Mouse (Mus musculus): ENCODE results near the gene Scaf4. TPM values are rescaled to one million over a fixed set of nuclear protein-coding genes. Genes with fewer than 3 reads are reported as not detected.

Gene Scaf4
- polyA plus RNA-seq, 1 experiment from 2014 or later, result 9.3 TPM

GRCm38 (mm10) chr16:90303988-90304299 is 19.6 kb upstream of the Scaf4 start:
- ATAC-seq, result no peak
- 94% methylated on average over 2 of the region's 2 CpGs for WGBS
- Histone ChIP-seq H3K27me3 (replicated peaks; ENCODE audit: control insufficient read depth, insufficient read depth, low read length) (no peaks in the 10 kb centered on the region), H3K4me1 (replicated peaks; ENCODE audit: control insufficient read depth, insufficient read depth, low read length) (no peaks in the 10 kb centered on the region), H3K27ac (ENCODE audit: low read depth, low read length) (no peak overlapping the region), H3K4me2 (replicated peaks; ENCODE audit: low read depth) (no peak overlapping the region), H3K9ac (ENCODE audit: low read depth, low read length) (no peak overlapping the region), H3K36me3 (ENCODE audit: control insufficient read depth, insufficient read depth) (no peaks in the 10 kb centered on the region), H3K4me3 (ENCODE audit: low read depth, low read length) (no peak overlapping the region), H3K9me3 (ENCODE audit: control insufficient read depth) (no peaks in the 10 kb centered on the region)
- TF ChIP-seq CTCF (IDR thresholded peaks at IDR 0.05; ENCODE audit: low read depth), result no peak

GRCm38 (mm10) chr16:90303286-90303987 is 19.1 kb upstream of the Scaf4 start:
- Histone ChIP-seq H3K9ac (ENCODE audit: low read depth, low read length) (no peak overlapping the region), H3K27ac (ENCODE audit: low read depth, low read length) (no peak overlapping the region), H3K4me2 (replicated peaks; ENCODE audit: low read depth) (no peak overlapping the region), H3K9me3 (ENCODE audit: control insufficient read depth) (no peaks in the 10 kb centered on the region), H3K4me3 (ENCODE audit: low read depth, low read length) (no peak overlapping the region), H3K27me3 (replicated peaks; ENCODE audit: control insufficient read depth, insufficient read depth, low read length) (no peaks in the 10 kb centered on the region), H3K4me1 (replicated peaks; ENCODE audit: control insufficient read depth, insufficient read depth, low read length) (no peaks in the 10 kb centered on the region), H3K36me3 (ENCODE audit: control insufficient read depth, insufficient read depth) (no peaks in the 10 kb centered on the region)
- no peak for ATAC-seq
- no peak for TF ChIP-seq CTCF (IDR thresholded peaks at IDR 0.05; ENCODE audit: low read depth)
- WGBS, result 75% methylated on average over 9 of the region's 9 CpGs

- ATAC-seq, result no peak
- H3K4me3 ChIP-seq (ENCODE audit: low read depth, low read length), result no peak overlapping the region
- H3K27ac ChIP-seq (ENCODE audit: low read depth, low read length), result no peak overlapping the region
Measured at GRCm38 (mm10) chr16:90301706-90302105, 17.4 kb upstream of the Scaf4 start.

GRCm38 (mm10) chr16:90300896-90301295 is 16.6 kb upstream of the Scaf4 start:
- Histone ChIP-seq H3K27me3 (replicated peaks; ENCODE audit: control insufficient read depth, insufficient read depth, low read length) (0 out of 2 replicates have a peak, but pooled peaks cover 6% of the 10 kb centered on the region), H3K27ac (ENCODE audit: low read depth, low read length) (no peak overlapping the region), H3K4me3 (ENCODE audit: low read depth, low read length) (no peak overlapping the region), H3K4me2 (replicated peaks; ENCODE audit: low read depth) (no peak overlapping the region), H3K36me3 (ENCODE audit: control insufficient read depth, insufficient read depth) (no peaks in the 10 kb centered on the region), H3K9ac (ENCODE audit: low read depth, low read length) (no peak overlapping the region), H3K4me1 (replicated peaks; ENCODE audit: control insufficient read depth, insufficient read depth, low read length) (no peaks in the 10 kb centered on the region), H3K9me3 (ENCODE audit: control insufficient read depth) (no peaks in the 10 kb centered on the region)
- ATAC-seq, result no peak
- TF ChIP-seq CTCF (IDR thresholded peaks at IDR 0.05; ENCODE audit: low read depth), result no peak
- whole genome bisulfite sequencing, result 86% methylated on average over 11 of the region's 11 CpGs

More at GRCm38 (mm10) chr16:90301706-90302105, 17.4 kb upstream of the Scaf4 start:
- no peaks in the 10 kb centered on the region for H3K9me3 ChIP-seq (ENCODE audit: control insufficient read depth)
- H3K36me3 ChIP-seq (ENCODE audit: control insufficient read depth, insufficient read depth), result no peaks in the 10 kb centered on the region
- H3K27me3 ChIP-seq (replicated peaks; ENCODE audit: control insufficient read depth, insufficient read depth, low read length), result 0 out of 2 replicates have a peak, but pooled peaks cover 6% of the 10 kb centered on the region
- H3K4me2 ChIP-seq (replicated peaks; ENCODE audit: low read depth), result no peak overlapping the region
- TF ChIP-seq CTCF (IDR thresholded peaks at IDR 0.05; ENCODE audit: low read depth), result no peak
- 72% methylated on average over 10 of the region's 10 CpGs for WGBS
- H3K9ac ChIP-seq (ENCODE audit: low read depth, low read length), result no peak overlapping the region
- H3K4me1 ChIP-seq (replicated peaks; ENCODE audit: control insufficient read depth, insufficient read depth, low read length), result no peaks in the 10 kb centered on the region

GRCm38 (mm10) chr16:90299591-90299990 is 15.3 kb upstream of the Scaf4 start:
- ATAC-seq, result no peak
- Histone ChIP-seq H3K9me3 (ENCODE audit: control insufficient read depth) (no peaks in the 10 kb centered on the region), H3K4me1 (replicated peaks; ENCODE audit: control insufficient read depth, insufficient read depth, low read length) (no peaks in the 10 kb centered on the region), H3K4me3 (ENCODE audit: low read depth, low read length) (no peak overlapping the region), H3K27ac (ENCODE audit: low read depth, low read length) (no peak overlapping the region), H3K4me2 (replicated peaks; ENCODE audit: low read depth) (no peak overlapping the region), H3K36me3 (ENCODE audit: control insufficient read depth, insufficient read depth) (no peaks in the 10 kb centered on the region), H3K9ac (ENCODE audit: low read depth, low read length) (no peak overlapping the region), H3K27me3 (replicated peaks; ENCODE audit: control insufficient read depth, insufficient read depth, low read length) (0 out of 2 replicates have a peak, but pooled peaks cover 6% of the 10 kb centered on the region)
- TF ChIP-seq CTCF (IDR thresholded peaks at IDR 0.05; ENCODE audit: low read depth), result no peak

GRCm38 (mm10) chr16:90298426-90299300 is 14.4 kb upstream of the Scaf4 start:
- 17% methylated on average over 21 of the region's 21 CpGs for WGBS
- 0 out of 2 replicates have a peak, but pooled peaks cover 6% of the 10 kb centered on the region for H3K27me3 ChIP-seq (replicated peaks; ENCODE audit: control insufficient read depth, insufficient read depth, low read length)
- peak overlapping the region; percentile 25 for H3K4me2 ChIP-seq (replicated peaks; ENCODE audit: low read depth)

More at GRCm38 (mm10) chr16:90298426-90299300, 14.4 kb upstream of the Scaf4 start:
- no peaks in the 10 kb centered on the region for H3K36me3 ChIP-seq (ENCODE audit: control insufficient read depth, insufficient read depth)
- no peak for ATAC-seq
- H3K4me1 ChIP-seq (replicated peaks; ENCODE audit: control insufficient read depth, insufficient read depth, low read length), result no peaks in the 10 kb centered on the region
- H3K9me3 ChIP-seq (ENCODE audit: control insufficient read depth), result no peaks in the 10 kb centered on the region
- no peak overlapping the region for H3K4me3 ChIP-seq (ENCODE audit: low read depth, low read length)
- no peak for TF ChIP-seq CTCF (IDR thresholded peaks at IDR 0.05; ENCODE audit: low read depth)
- no peak overlapping the region for H3K27ac ChIP-seq (ENCODE audit: low read depth, low read length)
- no peak overlapping the region for H3K9ac ChIP-seq (ENCODE audit: low read depth, low read length)

Measured in intestine, postnatal 0 days (tissue).